Mouse (Mus musculus): ENCODE measurements around the gene Nrip1. TPM values are rescaled to one million over a fixed set of nuclear protein-coding genes. Genes with fewer than 3 reads are reported as not detected.
"Not testable (repeated sequence)": the region's sequence is repeated elsewhere in the genome, so short reads cannot be mapped to it uniquely, and the experiment has no call there.

Nrip1 gene
- polyA plus RNA-seq, 1 experiment from 2014 or later, result 32.8 TPM

DNA sequence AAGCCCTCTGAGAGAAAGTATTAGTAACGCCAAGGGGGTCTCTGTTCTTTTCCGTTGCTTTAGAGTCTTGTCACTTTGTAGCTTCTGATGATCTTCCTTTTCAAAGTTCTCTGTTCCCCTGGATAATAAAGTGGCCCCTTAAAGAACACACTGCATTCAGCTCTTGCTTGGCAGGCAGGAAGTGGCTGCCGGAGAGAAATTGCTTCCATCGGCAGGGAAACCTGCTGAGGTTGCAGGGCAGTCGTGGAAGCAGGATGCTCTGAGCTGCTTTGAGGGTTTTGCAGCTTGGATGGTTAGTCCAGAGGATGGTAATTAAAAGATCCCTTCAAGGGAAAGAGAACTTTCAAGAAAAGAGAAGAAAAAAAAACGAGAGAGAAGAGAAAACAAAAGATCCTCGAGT is 33.3 kb upstream of the Nrip1 start:
- Histone ChIP-seq H3K4me3 (no peak overlapping the region), H3K27me3 (no peaks in the 10 kb centered on the region), H3K27ac (replicated peaks) (no peak overlapping the region), H3K4me2 (no peak overlapping the region), H3K9me3 (no peaks in the 10 kb centered on the region), H3K9ac (no peak overlapping the region), H3K4me1 (replicated peaks) (peaks cover 8% of the 10 kb centered on the region; the same call in 1 of the 2 replicates), H3K36me3 (no peaks in the 10 kb centered on the region)
- 33% methylated on average over 7 of the region's 7 CpGs for WGBS
- ATAC-seq (ENCODE audit: low read depth), result no peak

DNA sequence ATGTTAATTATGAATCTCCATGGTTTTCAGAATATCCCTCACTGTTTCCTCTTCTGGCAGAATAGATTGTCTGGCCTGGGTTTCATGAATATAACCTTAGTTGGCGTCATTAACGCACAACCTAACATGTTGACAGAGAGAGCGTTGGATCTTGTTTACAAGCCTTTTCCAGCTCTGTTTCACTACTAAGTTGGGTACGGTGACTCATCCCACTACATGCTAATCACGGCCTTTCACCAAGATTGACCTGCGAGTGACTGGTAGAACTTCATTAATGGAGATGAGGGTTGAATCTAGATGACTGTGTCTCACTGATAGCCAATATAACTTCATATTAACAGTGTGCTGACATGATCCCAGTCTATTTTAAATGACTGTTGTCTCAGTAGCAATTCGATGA is 32.7 kb upstream of the Nrip1 start:
- no peak overlapping the region for H3K4me3 ChIP-seq
- no peak for ATAC-seq (ENCODE audit: low read depth)
- H3K27me3 ChIP-seq, result no peaks in the 10 kb centered on the region
- no peak overlapping the region for H3K27ac ChIP-seq (replicated peaks)
- no peaks in the 10 kb centered on the region for H3K36me3 ChIP-seq
- 93% methylated on average over 7 of the region's 7 CpGs for WGBS
- no peaks in the 10 kb centered on the region for H3K9me3 ChIP-seq
- no peak overlapping the region for H3K4me2 ChIP-seq
- H3K9ac ChIP-seq, result no peak overlapping the region
- H3K4me1 ChIP-seq (replicated peaks), result peaks cover 8% of the 10 kb centered on the region; the same call in 1 of the 2 replicates

DNA sequence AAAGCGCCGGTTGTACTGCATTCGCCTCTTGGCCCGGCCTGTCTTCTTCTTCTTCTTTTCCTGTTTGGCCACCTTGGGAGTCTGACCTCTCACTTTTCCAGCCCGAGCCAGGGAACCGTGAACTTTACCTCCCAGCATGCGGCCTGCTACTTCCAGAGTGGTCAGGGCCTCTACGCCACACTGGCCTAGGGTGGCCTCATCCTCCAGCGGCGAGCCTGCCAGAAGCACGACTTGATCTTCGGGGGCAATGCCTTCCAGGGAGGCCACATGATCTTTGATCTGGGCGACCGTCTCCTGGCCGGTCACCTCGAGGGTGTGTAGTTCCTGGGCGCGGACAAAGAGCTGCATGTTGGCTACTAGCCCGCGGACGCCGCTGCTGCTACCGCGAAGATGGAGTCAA is 29.7 kb upstream of the Nrip1 start:
- H3K4me2 ChIP-seq; H3K27me3 ChIP-seq; ATAC-seq (ENCODE audit: low read depth); H3K9me3 ChIP-seq; H3K9ac ChIP-seq; H3K27ac ChIP-seq (replicated peaks); H3K4me1 ChIP-seq (replicated peaks); H3K4me3 ChIP-seq; H3K36me3 ChIP-seq: not testable (repeated sequence)
- 93% methylated on average over 24 of the region's 24 CpGs for whole genome bisulfite sequencing

DNA sequence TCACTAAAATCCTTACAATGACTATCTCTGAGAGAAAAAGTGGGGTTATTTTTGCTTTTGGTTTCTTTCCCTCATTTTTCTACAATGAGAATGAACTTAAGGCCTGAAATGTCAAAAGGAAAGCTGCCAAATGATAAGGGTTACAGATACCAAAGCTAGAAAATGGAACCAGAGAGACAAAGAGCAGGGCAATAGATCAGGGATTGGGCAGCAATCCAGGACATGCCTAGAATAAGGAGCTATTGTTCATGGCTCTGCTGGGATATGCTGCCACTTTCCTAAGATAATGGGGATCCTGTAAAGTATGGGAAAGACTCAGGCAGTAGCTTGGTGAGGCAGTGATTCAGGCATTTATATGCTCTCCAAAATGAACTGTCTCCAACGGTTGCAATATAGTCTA is 22.9 kb upstream of the Nrip1 start:
- no peaks in the 10 kb centered on the region for H3K27me3 ChIP-seq
- WGBS, result 32% methylated on average over 1 of the region's 1 CpGs
- no peaks in the 10 kb centered on the region for H3K9me3 ChIP-seq
- no peaks in the 10 kb centered on the region; the same call in 1 of the 2 replicates for H3K4me1 ChIP-seq (replicated peaks)
- no peak overlapping the region for H3K27ac ChIP-seq (replicated peaks)
- ATAC-seq (ENCODE audit: low read depth), result no peak
- no peaks in the 10 kb centered on the region for H3K36me3 ChIP-seq
- H3K9ac ChIP-seq, result no peak overlapping the region
- H3K4me3 ChIP-seq, result no peak overlapping the region
- no peak overlapping the region for H3K4me2 ChIP-seq

DNA sequence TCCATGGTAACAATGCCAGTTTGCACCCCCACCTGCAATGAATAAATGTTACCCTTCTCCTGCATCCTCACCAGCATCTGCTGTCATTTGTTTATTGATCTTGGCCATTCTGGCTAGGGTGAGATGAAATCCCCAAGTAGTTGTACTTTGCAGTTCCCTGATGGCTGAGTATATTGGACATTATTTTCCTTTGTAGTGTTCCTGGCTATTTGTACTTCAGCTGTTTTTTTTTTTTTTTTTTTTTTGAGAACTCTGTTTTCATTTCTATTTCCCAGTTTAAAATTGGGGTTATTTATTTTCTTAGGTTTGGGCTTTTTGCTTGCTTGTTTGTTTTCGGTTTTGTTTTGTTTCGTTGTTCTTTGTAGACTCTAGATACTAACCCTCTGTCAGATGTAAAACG is 19.6 kb upstream of the Nrip1 start:
- Histone ChIP-seq H3K4me2 (no peak overlapping the region), H3K36me3 (no peaks in the 10 kb centered on the region), H3K4me1 (replicated peaks) (no peaks in the 10 kb centered on the region; the same call in 1 of the 2 replicates), H3K4me3 (no peak overlapping the region), H3K27me3 (no peaks in the 10 kb centered on the region), H3K27ac (replicated peaks) (no peak overlapping the region), H3K9ac (no peak overlapping the region), H3K9me3 (no peaks in the 10 kb centered on the region)
- 67% methylated on average over 3 of the region's 3 CpGs for WGBS
- no peak for ATAC-seq (ENCODE audit: low read depth)

DNA sequence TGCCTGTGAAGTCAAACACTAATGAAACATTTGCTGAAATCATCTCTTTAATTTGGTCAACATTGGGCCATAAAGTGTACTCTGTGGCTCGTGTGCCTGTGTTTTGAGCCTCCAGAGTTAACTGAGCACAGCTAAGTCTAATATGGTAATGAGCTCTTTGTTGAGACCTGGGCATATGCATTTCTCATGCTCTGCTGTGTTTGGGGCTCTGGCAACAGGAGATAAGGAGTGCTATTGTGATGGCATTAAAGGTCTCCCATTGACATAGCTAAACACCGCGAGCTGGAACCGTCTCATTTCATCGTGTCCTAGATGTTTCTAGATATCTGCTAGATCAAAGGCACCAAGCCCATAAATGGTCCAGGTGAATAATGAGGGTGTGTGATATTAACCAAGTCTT is 12.9 kb upstream of the Nrip1 start:
- no peak overlapping the region for H3K27ac ChIP-seq (replicated peaks)
- H3K4me3 ChIP-seq, result no peak overlapping the region
- H3K4me2 ChIP-seq, result no peak overlapping the region
- no peak overlapping the region for H3K9ac ChIP-seq
- 65% methylated on average over 5 of the region's 5 CpGs for WGBS
- ATAC-seq (ENCODE audit: low read depth), result no peak
- no peaks in the 10 kb centered on the region for H3K36me3 ChIP-seq
- no peaks in the 10 kb centered on the region for H3K27me3 ChIP-seq
- H3K9me3 ChIP-seq, result no peaks in the 10 kb centered on the region
- H3K4me1 ChIP-seq (replicated peaks), result no peaks in the 10 kb centered on the region

DNA sequence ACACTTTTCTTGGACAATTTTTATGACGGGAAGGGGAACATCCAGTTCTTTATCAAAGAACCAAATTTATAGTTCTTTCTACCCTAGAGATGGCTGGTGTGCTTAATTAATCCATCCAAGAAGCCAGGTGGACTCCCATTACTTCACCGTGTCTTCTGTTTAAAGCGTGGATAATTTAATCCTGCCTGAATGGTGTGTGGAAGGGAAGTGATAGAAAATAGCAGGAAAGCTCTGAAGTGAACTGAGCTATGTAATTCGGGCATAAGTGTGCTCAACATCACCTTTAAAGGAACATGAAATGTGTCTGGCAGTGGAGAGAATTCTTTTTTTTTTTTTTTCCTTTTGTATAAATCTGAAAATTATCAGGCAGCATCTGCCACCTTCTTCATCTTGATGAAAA is 12.4 kb upstream of the Nrip1 start:
- Histone ChIP-seq H3K4me1 (replicated peaks) (no peaks in the 10 kb centered on the region), H3K9me3 (no peaks in the 10 kb centered on the region), H3K9ac (no peak overlapping the region), H3K4me3 (no peak overlapping the region), H3K27ac (replicated peaks) (no peak overlapping the region), H3K36me3 (no peaks in the 10 kb centered on the region), H3K4me2 (no peak overlapping the region), H3K27me3 (no peaks in the 10 kb centered on the region)
- no peak for ATAC-seq (ENCODE audit: low read depth)
- WGBS, result 65% methylated on average over 4 of the region's 4 CpGs

DNA sequence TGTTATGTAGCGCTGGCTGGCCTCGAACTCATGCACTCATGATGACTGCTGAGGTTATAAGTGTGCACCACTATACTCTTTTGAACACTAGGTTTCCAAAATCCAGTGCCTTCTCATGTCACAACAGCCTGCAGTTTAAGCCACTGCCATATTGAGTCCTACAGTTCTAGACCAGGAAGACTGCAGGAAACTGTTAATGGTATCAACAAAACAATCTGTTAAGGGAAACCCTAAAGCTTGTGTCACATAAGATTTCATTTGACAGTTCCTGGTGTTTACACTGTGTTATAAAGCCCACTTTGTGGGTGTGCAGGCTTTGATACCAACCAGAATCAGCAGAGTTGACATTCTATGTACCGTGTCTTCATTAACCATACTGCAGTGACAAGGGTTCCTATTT is 3.6 kb upstream of the Nrip1 start:
- 94% methylated on average over 3 of the region's 3 CpGs for WGBS
- no peaks in the 10 kb centered on the region for H3K27me3 ChIP-seq
- H3K9me3 ChIP-seq, result no peaks in the 10 kb centered on the region
- ATAC-seq (ENCODE audit: low read depth), result no peak
- peaks cover 5% of the 10 kb centered on the region; the same call in 1 of the 2 replicates for H3K4me1 ChIP-seq (replicated peaks)
- no peak overlapping the region for H3K4me3 ChIP-seq
- H3K9ac ChIP-seq, result no peak overlapping the region
- no peak overlapping the region for H3K4me2 ChIP-seq
- no peak overlapping the region for H3K27ac ChIP-seq (replicated peaks)
- H3K36me3 ChIP-seq, result no peaks in the 10 kb centered on the region

DNA sequence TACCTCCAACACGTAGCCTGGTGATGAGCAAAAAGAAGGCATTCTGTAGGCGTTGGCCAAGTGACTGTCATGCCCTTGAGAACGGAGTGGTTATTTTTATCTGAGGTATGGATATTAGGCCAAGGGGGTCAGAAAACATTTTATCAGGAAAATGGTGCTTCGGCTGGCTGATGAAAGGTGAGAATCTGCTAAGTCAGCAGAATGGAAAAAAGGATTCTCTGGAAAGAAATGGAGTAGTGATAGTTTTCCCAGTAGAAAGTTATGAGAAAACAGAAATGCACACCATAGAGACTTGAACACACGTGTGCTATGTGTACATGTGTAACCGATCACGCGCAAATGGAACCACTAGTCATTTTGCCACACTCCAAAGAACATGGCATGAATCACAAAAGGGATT is 3.0 kb upstream of the Nrip1 start:
- Histone ChIP-seq H3K36me3 (no peaks in the 10 kb centered on the region), H3K9ac (no peak overlapping the region), H3K4me3 (no peak overlapping the region), H3K27me3 (no peaks in the 10 kb centered on the region), H3K4me1 (replicated peaks) (peaks cover 8% of the 10 kb centered on the region), H3K9me3 (no peaks in the 10 kb centered on the region), H3K27ac (replicated peaks) (no peak overlapping the region), H3K4me2 (no peak overlapping the region)
- 91% methylated on average over 8 of the region's 8 CpGs for WGBS
- ATAC-seq (ENCODE audit: low read depth), result no peak

DNA sequence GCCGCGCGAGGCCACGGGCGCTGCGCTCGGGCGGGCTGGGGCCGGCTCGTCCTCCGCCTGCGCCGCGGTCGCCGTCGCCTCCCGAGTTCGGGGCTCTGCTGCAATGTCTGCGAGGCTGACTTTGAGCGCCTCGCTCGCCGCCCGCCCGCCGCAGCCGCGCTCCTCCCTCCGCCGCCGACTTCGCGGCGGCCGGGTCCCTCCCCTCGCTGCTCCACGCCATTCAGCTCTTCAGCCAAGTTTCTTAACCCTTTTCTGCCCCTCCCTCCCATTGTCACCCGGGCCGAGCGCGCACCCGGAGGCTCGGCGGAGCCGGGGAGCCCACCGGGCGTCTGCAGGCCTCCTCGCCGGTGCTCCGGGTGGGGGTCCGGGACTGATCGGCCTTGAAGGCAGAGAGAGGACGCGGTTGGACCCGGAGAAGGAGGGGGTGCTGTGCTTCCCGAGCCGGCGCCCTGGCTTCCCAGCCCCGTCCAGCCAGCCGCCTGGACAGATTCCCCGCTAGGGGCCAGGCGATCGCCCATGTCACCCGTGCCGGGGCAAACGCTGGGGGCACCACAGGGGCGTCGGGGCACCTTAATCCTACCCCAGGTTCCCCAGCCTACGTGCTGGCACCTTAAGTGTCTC is 576 bp downstream of the Nrip1 start:
- Histone ChIP-seq H3K36me3 (no peaks in the 10 kb centered on the region), H3K27ac (replicated peaks) (peak overlapping the region; percentile 98), H3K4me1 (replicated peaks) (peaks cover 36% of the 10 kb centered on the region), H3K9me3 (no peaks in the 10 kb centered on the region), H3K4me3 (peak overlapping the region; percentile 85), H3K4me2 (peak overlapping the region; percentile 66), H3K27me3 (no peaks in the 10 kb centered on the region), H3K9ac (peak overlapping the region; percentile 97)
- peak; percentile 93 for ATAC-seq (ENCODE audit: low read depth)
- WGBS, result under 1% methylated on average over 65 of the region's 70 CpGs

DNA sequence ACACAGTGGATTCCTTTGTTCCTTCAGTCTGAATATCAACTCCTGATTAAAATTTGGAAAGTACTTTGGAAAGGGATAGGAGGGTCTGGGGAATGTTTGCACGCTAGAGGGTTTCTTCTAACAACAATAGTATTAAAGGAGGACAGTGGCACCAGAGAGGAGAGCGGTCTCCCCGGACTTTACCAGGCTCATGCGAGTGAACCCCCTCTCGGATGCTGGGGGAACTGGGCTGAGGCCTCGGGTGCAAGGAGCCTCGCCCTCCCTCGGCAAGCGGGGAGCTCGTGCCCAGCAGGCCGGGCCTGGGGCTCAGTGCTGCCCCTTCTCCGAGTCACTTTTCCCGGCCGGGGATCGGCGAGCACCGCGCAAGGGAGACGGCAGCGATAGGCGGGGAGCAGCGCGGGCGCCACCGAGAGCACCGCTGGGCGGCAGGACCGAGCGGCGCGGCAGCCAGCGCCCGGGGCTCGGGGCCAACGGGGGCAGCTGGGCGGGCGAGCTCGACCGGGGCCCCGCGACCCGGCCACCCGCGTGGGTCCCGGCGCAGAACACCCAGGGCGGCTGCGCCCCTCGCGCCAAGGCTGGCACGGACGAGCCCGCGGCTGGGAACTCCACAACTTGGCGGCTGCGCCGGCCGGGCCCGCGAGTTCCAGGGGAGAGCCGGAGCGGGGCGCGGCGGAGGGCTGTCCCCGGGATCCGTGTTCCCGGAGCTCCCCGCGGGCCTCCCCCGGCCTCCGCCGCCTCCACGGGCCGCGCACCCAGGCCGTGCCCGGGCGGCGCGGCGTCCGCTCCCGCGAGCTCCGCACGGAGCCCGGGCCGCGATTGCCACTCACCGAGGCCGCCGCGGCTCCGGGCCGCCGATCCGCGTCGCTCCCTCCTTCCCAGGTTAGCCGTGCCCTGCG is 1.3 kb downstream of the Nrip1 start:
- WGBS, result under 1% methylated on average over 63 of the region's 102 CpGs

DNA sequence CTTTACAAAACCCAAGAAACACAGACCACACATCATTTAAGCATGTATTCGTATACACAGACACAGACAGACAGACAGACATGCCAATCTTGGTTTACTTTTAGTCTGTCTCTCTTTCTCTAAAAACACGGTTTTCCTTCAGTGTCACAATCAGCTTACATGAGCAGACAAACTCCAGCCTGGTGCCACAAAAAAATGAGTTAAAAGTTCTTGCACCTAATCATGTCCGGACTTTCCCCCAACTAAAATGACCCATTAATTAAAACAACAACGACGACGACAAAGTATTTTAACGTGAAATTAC is 2.1 kb downstream of the Nrip1 start:
- no peak for ATAC-seq (ENCODE audit: low read depth)
- no peaks in the 10 kb centered on the region for H3K27me3 ChIP-seq
- WGBS, result 5% methylated on average over 7 of the region's 7 CpGs
- peak overlapping the region; percentile 97 for H3K9ac ChIP-seq
- peak overlapping the region; percentile 66 for H3K4me2 ChIP-seq
- H3K27ac ChIP-seq (replicated peaks), result no peak overlapping the region
- no peaks in the 10 kb centered on the region for H3K9me3 ChIP-seq
- peak overlapping the region; percentile 85 for H3K4me3 ChIP-seq
- no peaks in the 10 kb centered on the region for H3K36me3 ChIP-seq
- peaks cover 44% of the 10 kb centered on the region for H3K4me1 ChIP-seq (replicated peaks)

More for the DNA sequence above, 1.3 kb downstream of the Nrip1 start:
- H3K27ac ChIP-seq (replicated peaks), result peak overlapping the region; percentile 98
- peak overlapping the region; percentile 97 for H3K9ac ChIP-seq
- H3K4me1 ChIP-seq (replicated peaks), result peaks cover 38% of the 10 kb centered on the region
- H3K4me2 ChIP-seq, result peak overlapping the region; percentile 66
- H3K36me3 ChIP-seq, result no peaks in the 10 kb centered on the region
- peak overlapping the region; percentile 85 for H3K4me3 ChIP-seq
- ATAC-seq (ENCODE audit: low read depth), result peak; percentile 78
- no peaks in the 10 kb centered on the region for H3K27me3 ChIP-seq
- H3K9me3 ChIP-seq, result no peaks in the 10 kb centered on the region

Measured in neural tube, embryonic 13.5 days (tissue).